Mouse (Mus musculus) liver, adult 2 months (tissue): ENCODE results near the gene Mettl26.

Experiments used
- CTCF ChIP-seq: fragments of 200-500 bp; IDR thresholded peaks from 2 replicates; pipeline ENCODE4 v1.5.1; 2011; ENCODE audit warnings: low read depth, low read length, control low read depth
- POLR2A ChIP-seq: fragments of 200-500 bp; IDR thresholded peaks from 2 replicates; pipeline ENCODE4 v1.6.1; 2011; ENCODE audit warnings: low read length, control low read depth; ENCODE audit not compliant: insufficient read depth; ENCODE audit errors: extremely low read depth

DNA sequence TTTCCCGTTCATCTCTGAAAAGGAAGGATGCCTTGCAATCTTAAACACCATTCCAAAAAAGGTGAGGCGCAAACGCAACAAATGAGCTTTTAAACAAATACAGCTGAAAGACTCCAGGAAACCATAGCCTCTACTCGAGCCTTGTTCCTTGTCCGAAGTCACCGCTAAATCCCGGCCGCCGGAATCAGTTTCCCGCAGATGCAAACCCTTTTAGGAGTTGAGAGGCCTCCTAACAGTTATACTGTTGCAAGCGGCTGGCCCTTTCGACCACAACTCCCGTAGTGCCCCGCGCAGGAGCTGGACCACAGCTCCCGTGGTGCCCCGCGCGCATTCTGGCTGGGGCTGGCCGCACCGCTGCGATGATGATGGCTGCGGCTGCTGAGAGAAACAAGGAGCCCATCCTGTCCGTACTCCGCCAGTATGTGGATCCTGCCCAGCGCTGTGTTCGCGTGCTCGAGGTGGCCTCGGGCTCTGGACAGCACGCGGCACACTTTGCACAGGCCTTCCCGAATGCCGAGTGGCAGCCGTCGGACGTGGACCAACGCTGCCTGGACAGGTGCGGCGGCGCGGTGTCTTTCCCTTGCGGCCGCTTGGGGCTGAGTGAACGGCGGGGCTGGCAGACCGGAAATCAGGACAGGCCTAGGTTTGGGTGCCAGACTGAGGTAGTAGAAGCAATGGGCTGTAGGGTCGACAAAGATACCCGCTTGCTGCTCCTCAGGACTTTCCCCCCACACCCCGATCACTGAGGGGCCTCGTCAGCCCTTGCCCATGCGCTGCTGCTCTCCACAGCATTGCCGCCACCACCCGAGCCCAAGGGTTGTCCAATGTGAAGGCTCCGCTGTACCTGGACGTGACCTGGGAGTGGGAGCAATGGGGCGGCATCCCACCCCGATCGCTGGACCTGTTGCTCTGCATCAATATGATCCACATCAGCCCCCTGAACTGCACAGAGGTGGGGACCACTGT, 580 bp downstream of the Mettl26 start:
- peak; percentile 88 for TF ChIP-seq POLR2A
- TF ChIP-seq CTCF: no peak; the same call in 1 of the 2 replicates
